Mouse (Mus musculus) bone marrow, adult 2 months (tissue): ENCODE results near the gene Smok3a.
"Not testable (repeated sequence)": the region's sequence is repeated elsewhere in the genome, so short reads cannot be mapped to it uniquely, and the experiment has no call there.

Experiments
- CTCF ChIP-seq: fragments of 200-500 bp; IDR thresholded peaks from 2 replicates; pipeline ENCODE4 v1.5.1; 2011; ENCODE audit warnings: low read length, control low read depth; ENCODE audit not compliant: control insufficient read depth, insufficient read depth
- POLR2A ChIP-seq: fragments of 200-500 bp; IDR thresholded peaks from 2 replicates; pipeline ENCODE4 v1.6.1; 2011; ENCODE audit warnings: low read depth, mild to moderate bottlenecking, control low read depth, low read length, borderline replicate concordance; ENCODE audit not compliant: control insufficient read depth

- TF ChIP-seq CTCF, POLR2A: not testable (repeated sequence)
Measured at GRCm38 (mm10) chr5:138020961-138021479, at the start of gene Smok3a, which contains the start of gene Smok3b.
